Mouse (Mus musculus) adrenal gland, postnatal 14 days (tissue): ENCODE results near the gene Cbx8. TPM values are rescaled to one million over a fixed set of nuclear protein-coding genes. Genes with fewer than 3 reads are reported as not detected.

ENCODE experiments used
- DNase-seq: peaks from one replicate; pipeline ENCODE4 v3.0.0; 2021; ENCODE audit warnings: mixed read lengths
- total RNA-seq: library from RNA; stranded (reverse); gene quantifications from 2 replicates; pipeline ENCODE4 v1.2.3, GENCODE M21; 2021

Cbx8 gene
- total RNA-seq, 1 experiment from 2014 or later = 16.7 TPM

- DNase-seq = no peak
These were observed 6.1 kb downstream of the Cbx8 start for GRCm38 (mm10) chr11:119034635-119035034.

- peak; percentile 93 for DNase-seq
These were observed 6.8 kb downstream of the Cbx8 start for GRCm38 (mm10) chr11:119033874-119034558.

GRCm38 (mm10) chr11:119026203-119026602 lies 14.6 kb downstream of the Cbx8 start:
- DNase-seq = peak; percentile 56

GRCm38 (mm10) chr11:119024260-119024659 lies 16.5 kb downstream of the Cbx8 start:
- peak; percentile 45 for DNase-seq

DNA sequence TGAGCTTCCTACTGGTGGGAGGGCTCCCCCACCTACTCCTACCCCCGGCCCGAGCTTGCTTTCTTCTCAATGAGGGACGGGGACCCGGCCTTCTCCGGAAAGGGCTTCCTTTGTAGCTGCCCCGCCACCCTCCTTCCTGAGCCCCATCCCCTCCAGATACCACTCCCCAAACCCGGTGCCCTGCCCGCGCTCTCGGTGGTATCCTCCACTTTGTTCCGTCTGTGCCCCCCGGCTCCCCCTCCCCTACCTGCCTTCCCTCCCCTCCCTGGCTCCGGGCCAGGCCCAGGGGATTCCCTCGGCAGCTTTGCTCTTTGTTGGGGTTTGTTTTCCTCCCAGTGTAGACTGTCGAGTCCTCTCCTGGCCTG lies 17.2 kb downstream of the Cbx8 start:
- DNase-seq = peak; percentile 39

GRCm38 (mm10) chr11:119022895-119023615 lies 17.7 kb downstream of the Cbx8 start, which contains the start of gene Cbx2:
TSS of gene Cbx2 (plus strand) at chr11:119022962.
- DNase-seq = peak; percentile 92

- DNase-seq = no peak
These were observed 18.5 kb downstream of the Cbx8 start for GRCm38 (mm10) chr11:119022068-119022894.

- DNase-seq = no peak
These were observed 19.6 kb downstream of the Cbx8 start for GRCm38 (mm10) chr11:119021180-119021579.

- no peak for DNase-seq
These were observed 23.3 kb downstream of the Cbx8 start for GRCm38 (mm10) chr11:119017506-119017905.

- DNase-seq = no peak
These were observed 26.3 kb downstream of the Cbx8 start for GRCm38 (mm10) chr11:119014455-119014854.

- no peak for DNase-seq
These were observed 33.0 kb downstream of the Cbx8 start for GRCm38 (mm10) chr11:119007461-119008456.

- no peak for DNase-seq
These were observed 34.3 kb downstream of the Cbx8 start for GRCm38 (mm10) chr11:119006462-119006861.

DNA sequence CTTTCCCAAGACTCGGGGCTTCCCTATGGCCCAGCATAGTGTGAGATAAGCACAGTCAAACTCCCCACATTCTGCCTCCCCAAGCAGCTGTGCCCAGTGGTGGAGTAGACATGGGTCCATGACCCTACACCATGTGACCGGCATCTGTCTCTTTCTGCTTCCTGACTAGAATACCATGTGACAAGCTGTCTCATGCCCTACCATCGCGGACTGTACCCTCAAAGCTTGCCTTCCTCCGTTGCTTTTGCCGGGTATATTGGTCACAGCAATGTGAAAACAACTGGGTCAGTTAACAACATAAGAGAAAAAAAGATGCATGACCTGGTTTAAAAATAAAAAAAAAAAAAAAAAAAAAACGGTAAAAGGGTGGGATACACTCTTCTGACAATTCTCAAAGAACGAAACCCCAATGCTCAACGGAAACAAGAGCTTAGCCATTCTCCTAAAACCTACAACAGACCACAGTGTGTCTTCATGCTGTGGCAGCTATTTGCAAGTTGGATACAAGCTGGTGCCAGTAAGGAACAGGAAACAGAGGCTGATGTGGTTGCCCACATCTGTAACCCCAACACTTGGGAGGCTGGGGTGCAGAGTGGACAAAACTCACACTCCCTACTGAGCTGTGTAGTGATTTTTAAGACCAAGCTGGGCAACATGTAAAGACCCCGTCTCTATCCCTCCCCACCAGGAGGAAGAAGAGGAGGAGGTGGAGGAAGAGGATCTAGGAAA lies 35.1 kb downstream of the Cbx8 start:
- no peak for DNase-seq

DNA sequence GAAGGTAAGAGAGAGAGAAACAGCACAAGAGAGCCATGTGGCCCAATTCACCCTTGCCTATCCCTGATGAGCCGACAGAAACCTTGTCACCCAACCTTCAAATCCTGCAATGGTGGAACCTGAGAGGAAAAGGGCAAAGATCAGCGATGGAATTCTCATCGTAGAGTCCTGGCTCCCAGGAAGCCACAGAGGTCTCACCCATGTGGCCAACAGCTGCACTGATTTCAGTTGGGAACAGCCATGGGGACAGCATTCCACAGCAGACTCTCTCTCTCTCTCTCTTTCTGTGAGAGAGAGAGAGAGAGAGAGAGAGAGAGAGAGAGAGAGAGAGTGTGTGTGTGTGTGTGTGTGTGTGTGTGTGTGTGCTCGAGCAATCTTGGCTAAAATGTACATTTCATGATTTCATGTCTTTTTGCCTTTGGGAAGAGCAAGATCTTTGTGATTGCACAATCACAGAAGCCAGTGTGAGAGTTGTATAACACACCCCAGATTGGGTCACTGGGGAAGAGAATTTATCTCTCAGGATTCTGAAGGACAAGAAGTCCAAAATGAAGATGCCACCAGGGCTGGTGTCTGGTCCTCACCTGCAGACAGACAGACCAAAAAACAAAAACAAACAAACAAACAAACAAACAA lies 39.2 kb downstream of the Cbx8 start:
- no peak for DNase-seq

DNA sequence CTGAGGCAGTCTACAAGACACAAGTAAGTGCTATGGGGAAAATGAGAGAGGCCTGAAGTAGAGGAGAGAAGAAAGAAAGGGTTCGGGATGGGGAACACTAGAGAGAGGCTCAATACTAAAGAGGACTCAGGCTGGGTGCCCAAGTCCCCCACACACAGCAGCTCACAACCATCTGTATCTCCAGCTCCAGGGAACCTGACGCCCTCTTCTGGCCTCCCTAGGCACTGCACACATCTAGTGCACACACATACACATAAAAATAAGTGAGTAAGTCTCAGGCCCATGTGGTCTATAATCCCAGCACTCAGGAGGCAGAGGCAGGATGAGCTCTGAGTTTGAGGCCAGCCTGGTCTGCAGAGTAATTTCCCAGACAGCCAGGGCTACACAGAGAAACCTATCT lies 39.9 kb downstream of the Cbx8 start:
- no peak for DNase-seq

- DNase-seq = peak; percentile 49
These were observed 41.4 kb downstream of the Cbx8 start for GRCm38 (mm10) chr11:118999361-118999804.

- peak; percentile 84 for DNase-seq
These were observed 42.1 kb downstream of the Cbx8 start for GRCm38 (mm10) chr11:118998540-118999265.

DNA sequence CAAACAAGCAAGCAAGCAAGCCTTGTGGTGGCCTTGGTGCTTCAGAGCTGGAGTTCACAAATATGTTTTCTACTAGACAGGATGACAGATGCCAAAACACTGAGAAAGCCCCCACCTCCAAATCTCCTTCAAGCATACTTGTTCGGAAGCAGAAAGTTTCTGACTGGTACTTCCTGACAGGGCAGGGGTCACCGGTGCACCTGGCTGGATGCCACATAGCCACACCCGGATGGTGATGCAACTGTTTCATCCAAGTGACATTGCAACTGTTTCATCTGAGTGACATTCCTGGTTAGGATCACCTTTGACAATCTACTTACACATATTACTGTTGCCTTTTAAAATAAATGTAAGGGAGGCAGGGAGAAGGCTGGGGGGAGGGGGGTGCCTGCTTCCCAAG lies 43.6 kb downstream of the Cbx8 start:
- DNase-seq = no peak

GRCm38 (mm10) chr11:118995448-118995847 lies 45.3 kb downstream of the Cbx8 start:
- DNase-seq = no peak

DNA sequence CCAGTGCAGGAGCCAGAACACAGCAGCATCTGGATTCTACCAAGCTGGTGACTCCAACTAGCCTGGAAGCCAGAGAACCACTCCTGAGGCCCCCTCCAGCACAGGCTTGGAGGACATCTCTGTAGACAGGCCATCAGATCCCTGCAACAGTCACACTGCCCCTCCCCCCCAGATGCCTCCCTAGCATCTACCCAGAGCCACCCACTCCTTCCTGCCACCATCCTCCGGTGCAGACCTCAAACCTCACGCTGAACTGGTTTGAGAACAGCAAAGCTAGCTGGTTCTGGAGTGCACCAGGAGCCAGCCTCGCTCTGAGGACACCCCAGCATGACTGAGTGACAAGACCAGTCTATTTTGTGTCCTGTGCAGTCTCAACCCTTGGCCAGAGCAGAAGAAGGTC lies 48.0 kb downstream of the Cbx8 start:
- no peak for DNase-seq
